Mouse (Mus musculus) right cerebral cortex, postnatal 4 days (tissue): ENCODE data around the gene Hsf2.
"Not testable (repeated sequence)": the region's sequence is repeated elsewhere in the genome, so short reads cannot be mapped to it uniquely, and the experiment has no call there.

Experiments used
- DNase-seq: peaks from one replicate; pipeline ENCODE4 v3.0.0-alpha.2; 2022

Hsf2 gene

DNA sequence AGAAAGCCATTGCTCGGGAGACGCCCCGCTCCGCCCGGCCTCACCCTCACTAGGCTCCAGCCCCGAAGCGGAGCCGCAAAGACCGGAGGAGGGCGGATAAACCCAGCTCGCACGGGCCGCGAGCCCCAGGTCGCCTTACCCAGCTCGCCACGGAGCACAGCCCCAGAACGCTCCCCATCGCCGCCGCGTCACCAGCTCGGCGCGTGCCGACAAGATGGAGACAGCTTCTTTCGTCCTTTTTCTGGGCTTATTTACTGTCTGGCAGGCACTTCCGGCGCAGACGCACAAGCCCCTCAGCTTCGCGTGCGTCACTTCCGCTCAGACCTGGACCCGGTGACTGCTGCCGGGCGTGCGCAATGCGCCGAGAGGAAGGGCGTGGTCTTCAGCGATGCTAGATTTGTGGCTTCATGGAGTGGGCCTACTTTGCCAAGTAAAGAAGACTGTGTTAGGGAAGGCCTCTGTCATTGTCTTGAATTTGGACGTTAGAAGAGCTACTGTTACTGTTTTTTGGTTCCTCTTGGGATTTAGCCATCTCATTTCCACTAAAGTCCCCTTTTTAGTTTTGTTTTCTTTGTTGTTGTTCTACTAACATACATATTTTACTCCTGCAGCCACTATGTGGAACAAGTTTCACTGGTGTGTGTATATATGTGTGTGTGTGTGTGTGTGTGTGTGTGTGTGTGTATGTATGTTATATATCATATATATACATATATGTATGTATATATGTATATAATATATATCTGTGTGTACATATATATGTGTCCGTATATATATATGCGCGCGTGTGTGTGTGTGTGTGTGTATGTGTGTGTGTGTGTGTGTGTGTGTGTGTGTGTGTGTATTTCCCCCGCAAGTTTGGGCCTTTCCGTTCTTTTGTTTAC is 46.3 kb downstream of the Hsf2 start, which contains the start of gene Serinc1:
Serinc1 (minus strand) TSS at position 313 of the 884 bp plus-strand sequence.
- DNase-seq: peak; percentile 92

DNA sequence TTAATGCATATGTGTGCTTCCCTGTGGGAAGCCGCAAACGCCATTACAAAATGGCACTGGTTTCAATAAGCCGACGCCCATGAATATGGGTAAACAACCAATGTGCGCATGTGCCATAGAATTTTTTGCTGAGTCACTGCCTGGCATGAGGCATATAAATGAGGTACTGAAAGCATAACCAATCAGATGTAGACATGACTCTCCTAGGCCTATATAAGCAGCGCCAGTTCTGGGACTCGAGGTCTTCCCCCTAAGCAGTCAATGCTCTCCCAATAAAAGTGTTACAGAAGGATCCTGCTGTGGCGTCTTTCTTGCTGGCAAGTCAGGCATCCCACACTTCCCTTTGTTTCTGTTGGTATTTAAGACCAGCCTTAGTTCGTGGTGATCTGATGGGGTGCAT is 57.7 kb downstream of the Hsf2 start:
- DNase-seq: not testable (repeated sequence)

DNA sequence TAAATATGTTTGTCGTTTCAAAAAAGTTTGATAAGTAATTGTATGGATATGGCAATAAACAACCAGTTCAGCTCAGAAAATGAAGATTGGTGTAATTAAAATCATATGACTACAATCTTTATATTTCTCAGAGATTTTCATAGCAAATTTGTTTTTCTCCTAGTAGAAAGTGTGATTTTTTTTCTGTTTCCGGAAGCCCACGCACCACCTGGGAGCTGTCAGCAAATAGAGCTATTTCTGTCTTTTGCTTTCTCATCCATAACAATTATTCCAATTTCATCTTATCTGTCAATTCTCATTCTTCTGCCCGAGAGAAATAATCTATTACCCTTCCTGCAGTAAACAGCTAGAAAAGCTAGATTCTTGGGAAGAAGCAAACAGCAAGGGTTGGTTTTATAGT is 63.4 kb downstream of the Hsf2 start:
- no peak for DNase-seq

DNA sequence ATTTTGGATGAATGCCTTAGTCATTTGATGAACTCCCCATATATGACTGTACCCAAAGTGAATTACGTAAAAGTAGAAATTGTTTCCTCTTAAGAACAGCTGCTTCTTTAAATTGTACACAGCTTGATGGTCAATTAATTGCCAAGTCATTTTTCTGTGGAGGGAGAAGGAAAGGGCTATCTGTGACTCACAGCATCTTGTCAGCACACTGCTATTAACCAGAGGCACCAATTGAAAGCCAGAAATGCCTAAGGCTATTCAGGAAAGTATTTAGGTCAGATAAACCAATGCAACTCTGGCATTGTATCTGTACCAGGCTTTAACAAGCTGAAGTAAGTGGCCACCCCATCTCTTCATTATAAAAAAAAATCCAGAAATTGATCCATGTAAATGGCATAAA is 67.5 kb downstream of the Hsf2 start:
- DNase-seq: no peak

DNA sequence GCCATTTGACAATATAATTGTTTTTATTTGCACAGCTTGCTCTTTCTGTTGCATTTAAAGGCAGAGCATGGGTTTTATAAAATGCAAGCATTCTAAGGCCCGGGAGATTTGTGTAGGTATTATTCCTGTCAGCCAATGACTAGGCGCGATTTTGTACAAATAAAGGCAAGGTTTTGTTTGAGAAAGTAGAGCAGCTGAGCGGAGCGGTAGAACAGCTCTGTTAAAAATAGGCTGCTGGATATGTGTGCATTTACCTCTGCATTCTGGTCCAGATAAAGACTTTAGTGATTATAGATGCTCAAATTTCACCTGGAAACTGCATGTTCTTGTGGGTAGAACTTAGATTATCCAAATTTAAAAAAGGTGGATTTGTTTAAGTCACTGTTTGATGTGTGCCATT is 71.4 kb downstream of the Hsf2 start:
- DNase-seq: no peak
